Mouse (Mus musculus) adrenal gland, postnatal 14 days (tissue): ENCODE data around the gene Ntf3. TPM values are rescaled to one million over a fixed set of nuclear protein-coding genes. Genes with fewer than 3 reads are reported as not detected.

Experiments
- DNase-seq: peaks from one replicate; pipeline ENCODE4 v3.0.0; 2021; ENCODE audit warnings: mixed read lengths
- total RNA-seq: library from RNA; stranded (reverse); gene quantifications from 2 replicates; pipeline ENCODE4 v1.2.3, GENCODE M21; 2021

Ntf3 gene
- total RNA-seq, 1 experiment from 2014 or later, result 2.1 TPM

- peak; percentile 13 for DNase-seq
Measured at GRCm38 (mm10) chr6:126105083-126105740, 61.5 kb downstream of the Ntf3 start.

- DNase-seq, result no peak
Measured at GRCm38 (mm10) chr6:126102571-126102970, 64.1 kb downstream of the Ntf3 start.

- no peak for DNase-seq
Measured at GRCm38 (mm10) chr6:126102007-126102406, 64.7 kb downstream of the Ntf3 start.

- no peak for DNase-seq
Measured at GRCm38 (mm10) chr6:126100579-126100978, 66.1 kb downstream of the Ntf3 start.

GRCm38 (mm10) chr6:126097471-126097870 is 69.2 kb downstream of the Ntf3 start:
- DNase-seq, result no peak

GRCm38 (mm10) chr6:126096085-126096484 is 70.6 kb downstream of the Ntf3 start:
- no peak for DNase-seq

- no peak for DNase-seq
Measured at GRCm38 (mm10) chr6:126095041-126095440, 71.7 kb downstream of the Ntf3 start.

GRCm38 (mm10) chr6:126092026-126092425 is 74.7 kb downstream of the Ntf3 start:
- no peak for DNase-seq

GRCm38 (mm10) chr6:126090063-126090462 is 76.6 kb downstream of the Ntf3 start:
- DNase-seq, result no peak

GRCm38 (mm10) chr6:126088489-126089265 is 78.0 kb downstream of the Ntf3 start:
- peak; percentile 20 for DNase-seq

- DNase-seq, result no peak
Measured at GRCm38 (mm10) chr6:126086321-126086950, 80.3 kb downstream of the Ntf3 start.

GRCm38 (mm10) chr6:126080531-126080930 is 86.2 kb downstream of the Ntf3 start:
- no peak for DNase-seq

- DNase-seq, result no peak
Measured at GRCm38 (mm10) chr6:126057706-126058105, 109.0 kb downstream of the Ntf3 start.

GRCm38 (mm10) chr6:126053136-126053535 is 113.6 kb downstream of the Ntf3 start:
- no peak for DNase-seq
